Mouse (Mus musculus): ENCODE measurements around the gene Ube2g1. TPM values are rescaled to one million over a fixed set of nuclear protein-coding genes. Genes with fewer than 3 reads are reported as not detected.
"Not testable (repeated sequence)": the region's sequence is repeated elsewhere in the genome, so short reads cannot be mapped to it uniquely, and the experiment has no call there.

The Ube2g1 gene
- polyA plus RNA-seq, 1 experiment, result 43.0 TPM

DNA sequence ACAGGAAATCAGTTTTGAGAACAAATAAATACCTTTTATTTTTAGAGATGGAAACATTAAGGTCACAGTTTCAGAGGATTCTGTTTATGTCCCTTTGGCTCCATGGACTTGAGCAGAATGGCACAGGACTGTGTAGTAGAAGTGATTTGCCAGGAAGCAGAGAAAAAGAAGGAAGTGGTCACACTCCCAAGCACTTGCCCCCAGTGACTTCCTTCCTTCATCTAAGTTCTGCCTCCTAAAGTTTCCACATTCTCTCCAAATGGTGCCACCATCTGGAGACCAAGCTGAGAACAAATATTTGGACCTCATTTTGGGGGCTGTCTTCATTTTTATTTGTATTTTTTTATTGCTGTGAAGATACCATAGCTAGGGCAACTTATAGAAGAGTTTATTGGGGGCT lies 90.2 kb downstream of the Ube2g1 start:
- no peak overlapping the region for H3K9ac ChIP-seq (ENCODE audit: low read depth, poor library complexity, severe bottlenecking)
- H3K9me3 ChIP-seq (replicated peaks; ENCODE audit: control insufficient read depth, insufficient read depth, low read length, poor library complexity, severe bottlenecking), result no peaks in the 10 kb centered on the region
- H3K4me3 ChIP-seq (ENCODE audit: low read depth, low read length), result no peak overlapping the region
- TF ChIP-seq CTCF (IDR thresholded peaks at IDR 0.05; ENCODE audit: low read depth, low read length) (no peak), EP300 (IDR thresholded peaks at IDR 0.05; ENCODE audit: insufficient read depth, low read depth, low read length) (no peak), POLR2A (IDR thresholded peaks at IDR 0.05; ENCODE audit: insufficient read depth, low read length) (no peak)
- no peaks in the 10 kb centered on the region for H3K36me3 ChIP-seq (ENCODE audit: control insufficient read depth, insufficient read depth, low read length, poor library complexity, severe bottlenecking)
- H3K27ac ChIP-seq (ENCODE audit: insufficient read depth, low read length), result no peak overlapping the region
- no peaks in the 10 kb centered on the region for H3K4me1 ChIP-seq (ENCODE audit: control insufficient read depth, insufficient read depth, low read length)
- H3K27me3 ChIP-seq (ENCODE audit: control insufficient read depth, insufficient read depth, low read length, poor library complexity, severe bottlenecking), result no peaks in the 10 kb centered on the region

DNA sequence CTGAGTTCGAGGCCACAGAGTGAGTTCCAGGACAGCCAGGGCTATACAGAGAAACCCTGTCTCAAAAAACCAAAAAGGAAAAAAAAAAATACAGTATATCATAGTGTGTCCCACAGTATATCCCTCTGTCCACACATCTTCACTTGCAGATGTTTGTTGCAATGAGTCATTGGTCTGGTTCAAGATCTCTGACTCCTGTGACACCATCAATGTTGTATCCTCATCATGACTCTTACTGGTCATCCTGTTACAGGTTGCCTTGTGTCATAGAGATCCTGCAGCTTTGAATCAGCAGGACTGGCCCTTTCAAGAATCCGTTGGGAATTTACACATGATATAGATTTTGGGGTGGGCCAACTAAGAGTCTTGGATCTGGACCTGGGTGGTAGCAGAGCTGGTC lies 98.0 kb downstream of the Ube2g1 start:
- H3K9me3 ChIP-seq (replicated peaks; ENCODE audit: control insufficient read depth, insufficient read depth, low read length, poor library complexity, severe bottlenecking); H3K9ac ChIP-seq (ENCODE audit: low read depth, poor library complexity, severe bottlenecking): not testable (repeated sequence)

DNA sequence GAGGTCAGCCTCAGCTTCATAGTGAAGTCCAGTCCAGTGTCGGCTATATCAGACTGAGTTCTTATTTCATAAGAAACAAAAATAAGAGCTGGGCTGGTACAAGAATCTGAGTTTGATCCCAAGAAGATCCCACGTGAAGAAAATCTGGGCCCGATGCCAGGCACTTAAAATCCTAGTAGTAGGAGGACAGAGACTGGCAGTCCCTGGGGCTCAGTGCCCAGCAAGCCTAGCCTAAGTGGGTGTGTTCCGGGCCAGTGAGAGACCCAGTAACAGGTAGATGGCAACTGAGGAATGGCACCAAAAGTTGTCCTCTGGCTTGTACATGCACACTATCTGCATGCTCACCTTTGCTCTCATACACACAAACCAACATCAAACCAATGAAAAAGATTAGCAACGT lies 105.6 kb downstream of the Ube2g1 start:
- Histone ChIP-seq H3K4me3 (ENCODE audit: low read depth, low read length) (no peak overlapping the region), H3K27ac (ENCODE audit: insufficient read depth, low read length) (no peak overlapping the region), H3K27me3 (ENCODE audit: control insufficient read depth, insufficient read depth, low read length, poor library complexity, severe bottlenecking) (no peaks in the 10 kb centered on the region), H3K9ac (ENCODE audit: low read depth, poor library complexity, severe bottlenecking) (no peak overlapping the region), H3K36me3 (ENCODE audit: control insufficient read depth, insufficient read depth, low read length, poor library complexity, severe bottlenecking) (peaks cover 16% of the 10 kb centered on the region), H3K9me3 (replicated peaks; ENCODE audit: control insufficient read depth, insufficient read depth, low read length, poor library complexity, severe bottlenecking) (no peaks in the 10 kb centered on the region), H3K4me1 (ENCODE audit: control insufficient read depth, insufficient read depth, low read length) (no peaks in the 10 kb centered on the region)
- TF ChIP-seq POLR2A (IDR thresholded peaks at IDR 0.05; ENCODE audit: insufficient read depth, low read length), result no peak
- no peak for TF ChIP-seq CTCF (IDR thresholded peaks at IDR 0.05; ENCODE audit: low read depth, low read length)
- no peak for TF ChIP-seq EP300 (IDR thresholded peaks at IDR 0.05; ENCODE audit: insufficient read depth, low read depth, low read length)

More for the DNA sequence above, 98.0 kb downstream of the Ube2g1 start:
- H3K4me3 ChIP-seq (ENCODE audit: low read depth, low read length); H3K4me1 ChIP-seq (ENCODE audit: control insufficient read depth, insufficient read depth, low read length); H3K27me3 ChIP-seq (ENCODE audit: control insufficient read depth, insufficient read depth, low read length, poor library complexity, severe bottlenecking); H3K27ac ChIP-seq (ENCODE audit: insufficient read depth, low read length); H3K36me3 ChIP-seq (ENCODE audit: control insufficient read depth, insufficient read depth, low read length, poor library complexity, severe bottlenecking): not testable (repeated sequence)

DNA sequence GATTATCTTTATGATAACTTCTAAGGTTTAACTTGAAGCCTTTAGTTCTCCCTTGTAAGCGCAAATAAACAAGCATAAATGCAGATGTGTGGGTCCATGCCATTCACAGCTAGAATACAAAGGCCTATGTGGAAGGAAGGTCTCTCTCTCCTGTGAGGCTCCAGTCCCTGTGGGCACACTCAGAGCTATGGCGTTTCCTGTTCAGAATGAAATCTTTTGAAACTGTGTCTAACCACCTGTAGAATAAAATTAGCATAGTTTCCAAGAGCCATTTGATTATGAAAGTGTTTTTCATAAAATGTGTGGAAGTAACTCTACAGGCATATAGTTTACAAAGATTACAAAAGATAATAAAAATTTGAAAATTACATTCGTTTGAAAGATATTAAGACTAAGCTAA lies 111.1 kb downstream of the Ube2g1 start:
- H3K4me1 ChIP-seq (ENCODE audit: control insufficient read depth, insufficient read depth, low read length), result no peaks in the 10 kb centered on the region
- H3K9ac ChIP-seq (ENCODE audit: low read depth, poor library complexity, severe bottlenecking), result no peak overlapping the region
- H3K27ac ChIP-seq (ENCODE audit: insufficient read depth, low read length), result no peak overlapping the region
- no peak for TF ChIP-seq CTCF (IDR thresholded peaks at IDR 0.05; ENCODE audit: low read depth, low read length)
- peaks cover 6% of the 10 kb centered on the region for H3K36me3 ChIP-seq (ENCODE audit: control insufficient read depth, insufficient read depth, low read length, poor library complexity, severe bottlenecking)
- H3K27me3 ChIP-seq (ENCODE audit: control insufficient read depth, insufficient read depth, low read length, poor library complexity, severe bottlenecking), result no peaks in the 10 kb centered on the region
- H3K4me3 ChIP-seq (ENCODE audit: low read depth, low read length), result no peak overlapping the region
- H3K9me3 ChIP-seq (replicated peaks; ENCODE audit: control insufficient read depth, insufficient read depth, low read length, poor library complexity, severe bottlenecking), result no peaks in the 10 kb centered on the region

DNA sequence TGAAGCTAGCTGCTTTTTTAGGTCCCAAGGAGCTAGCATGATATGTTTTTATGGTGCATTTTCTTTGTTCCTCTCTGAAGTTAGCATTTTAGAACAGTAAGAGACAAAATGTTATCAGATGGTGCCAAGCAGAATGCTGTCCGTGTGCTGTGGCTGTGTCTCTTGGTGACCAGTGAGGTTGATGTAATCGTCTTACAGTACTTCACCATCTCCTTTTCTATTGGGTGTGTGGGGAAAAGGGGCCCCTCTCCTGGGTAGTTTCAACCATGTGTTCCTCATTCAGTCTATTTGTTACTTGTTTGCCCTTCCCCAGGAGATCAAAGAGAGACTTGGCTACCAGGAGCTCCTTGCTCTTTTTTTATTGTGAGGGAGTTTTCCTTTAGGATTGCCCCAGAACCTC lies 116.1 kb downstream of the Ube2g1 start:
- H3K27ac ChIP-seq (ENCODE audit: insufficient read depth, low read length), result no peak overlapping the region
- no peak for TF ChIP-seq POLR2A (IDR thresholded peaks at IDR 0.05; ENCODE audit: insufficient read depth, low read length)
- TF ChIP-seq EP300 (IDR thresholded peaks at IDR 0.05; ENCODE audit: insufficient read depth, low read depth, low read length), result no peak
- no peak for TF ChIP-seq CTCF (IDR thresholded peaks at IDR 0.05; ENCODE audit: low read depth, low read length)
- no peaks in the 10 kb centered on the region for H3K4me1 ChIP-seq (ENCODE audit: control insufficient read depth, insufficient read depth, low read length)
- peaks cover 2% of the 10 kb centered on the region for H3K36me3 ChIP-seq (ENCODE audit: control insufficient read depth, insufficient read depth, low read length, poor library complexity, severe bottlenecking)
- no peaks in the 10 kb centered on the region for H3K27me3 ChIP-seq (ENCODE audit: control insufficient read depth, insufficient read depth, low read length, poor library complexity, severe bottlenecking)
- H3K4me3 ChIP-seq (ENCODE audit: low read depth, low read length), result no peak overlapping the region
- no peaks in the 10 kb centered on the region for H3K9me3 ChIP-seq (replicated peaks; ENCODE audit: control insufficient read depth, insufficient read depth, low read length, poor library complexity, severe bottlenecking)
- H3K9ac ChIP-seq (ENCODE audit: low read depth, poor library complexity, severe bottlenecking), result no peak overlapping the region

GRCm38 (mm10) chr11:72723871-72724270 lies 116.8 kb downstream of the Ube2g1 start:
- Histone ChIP-seq H3K9me3 (replicated peaks; ENCODE audit: control insufficient read depth, insufficient read depth, low read length, poor library complexity, severe bottlenecking) (no peaks in the 10 kb centered on the region), H3K27me3 (ENCODE audit: control insufficient read depth, insufficient read depth, low read length, poor library complexity, severe bottlenecking) (no peaks in the 10 kb centered on the region), H3K4me3 (ENCODE audit: low read depth, low read length) (no peak overlapping the region), H3K9ac (ENCODE audit: low read depth, poor library complexity, severe bottlenecking) (no peak overlapping the region), H3K36me3 (ENCODE audit: control insufficient read depth, insufficient read depth, low read length, poor library complexity, severe bottlenecking) (peaks cover 4% of the 10 kb centered on the region), H3K4me1 (ENCODE audit: control insufficient read depth, insufficient read depth, low read length) (no peaks in the 10 kb centered on the region), H3K27ac (ENCODE audit: insufficient read depth, low read length) (no peak overlapping the region)
- no peak for TF ChIP-seq EP300 (IDR thresholded peaks at IDR 0.05; ENCODE audit: insufficient read depth, low read depth, low read length)
- no peak for TF ChIP-seq POLR2A (IDR thresholded peaks at IDR 0.05; ENCODE audit: insufficient read depth, low read length)
- no peak for TF ChIP-seq CTCF (IDR thresholded peaks at IDR 0.05; ENCODE audit: low read depth, low read length)

Data from ES-Bruce4 (cell line).